In genomic region chr7:96168921-96169320, GRCm38 (mm10) we compare ENCODE assay signal across 10 mouse cellular contexts. TPM values are rescaled to one million over a fixed set of nuclear protein-coding genes. Genes with fewer than 3 reads are reported as not detected.
DNase-seq lines count a peak whose midpoint lies in the region; ATAC-seq and TF ChIP-seq lines count a peak whose summit lies in the region.
"Had no signal": no experiment of that assay in that cellular context is flagged by ENCODE, and none has a peak within 500 bp of the region (broad histone marks: within the 10 kb centered on the region; RNA-seq: fewer than 3 reads in every experiment).

No protein-coding gene starts in this region.

- H3K9ac ChIP-seq in embryonic facial prominence, embryonic 13.5 days = no peak overlapping the region
- H3K9ac ChIP-seq in hindbrain, postnatal 0 days (replicated peaks; ENCODE audit: low read length) = no peak overlapping the region

- WGBS in embryonic facial prominence, embryonic 13.5 days = 33% methylated on average over 3 of the region's 3 CpGs
- 25% methylated on average over 3 of the region's 3 CpGs for WGBS in hindbrain, postnatal 0 days

- no peak overlapping the region for H3K4me2 ChIP-seq in embryonic facial prominence, embryonic 13.5 days
- no peak overlapping the region for H3K4me2 ChIP-seq in hindbrain, postnatal 0 days (ENCODE audit: low read depth, low read length)

- peaks cover 11% of the 10 kb centered on the region for H3K9me3 ChIP-seq in E14TG2a.4 (ENCODE audit: low read length)
- H3K9me3 ChIP-seq in embryonic facial prominence, embryonic 13.5 days = no peaks in the 10 kb centered on the region
- no peaks in the 10 kb centered on the region for H3K9me3 ChIP-seq in hindbrain, postnatal 0 days (ENCODE audit: low read length)

- peak; percentile 47 to 63 for DNase-seq in cerebellum, postnatal 14 days
- no peak for DNase-seq in cerebellum, adult 9-11 months
- peak; percentile 77 for DNase-seq in hindbrain, postnatal 0 days (ENCODE audit: low spot score)
- no peak for DNase-seq in thymus, postnatal 25 days
- no peak for DNase-seq in c-Kit-positive CD71-positive TER-119-positive erythroid progenitor cells, embryonic 14.5 days (ENCODE audit: low spot score)
- no peak for DNase-seq in spleen, adult 18-20 months
- DNase-seq: lung, postnatal 4 days; right cerebral cortex, postnatal 25 days had no signal

- no peaks in the 10 kb centered on the region for H3K36me3 ChIP-seq in E14TG2a.4 (ENCODE audit: insufficient read depth, low read length)
- no peaks in the 10 kb centered on the region for H3K36me3 ChIP-seq in embryonic facial prominence, embryonic 13.5 days
- H3K36me3 ChIP-seq in hindbrain, postnatal 0 days (ENCODE audit: insufficient read depth, low read length) = no peaks in the 10 kb centered on the region

- H3K27ac ChIP-seq in embryonic facial prominence, embryonic 13.5 days = no peak overlapping the region
- no peak overlapping the region for H3K27ac ChIP-seq in hindbrain, postnatal 0 days

- H3K4me1 ChIP-seq in E14TG2a.4 (replicated peaks; ENCODE audit: low read depth, low read length) = peaks cover 50% of the 10 kb centered on the region
- H3K4me1 ChIP-seq in embryonic facial prominence, embryonic 13.5 days = peaks cover 19% of the 10 kb centered on the region
- no peaks in the 10 kb centered on the region for H3K4me1 ChIP-seq in hindbrain, postnatal 0 days (ENCODE audit: insufficient read depth, low read length)

- no peak for TF ChIP-seq CTCF in E14TG2a.4 (conservative IDR thresholded peaks at IDR 0.05; ENCODE audit: low read length)
- TF ChIP-seq CTCF in hindbrain, postnatal 0 days (IDR thresholded peaks at IDR 0.05; ENCODE audit: low read depth) = no peak

- H3K27me3 ChIP-seq in E14TG2a.4 (ENCODE audit: insufficient read depth, low read length) = peaks cover 24% of the 10 kb centered on the region
- no peaks in the 10 kb centered on the region for H3K27me3 ChIP-seq in embryonic facial prominence, embryonic 13.5 days
- H3K27me3 ChIP-seq in hindbrain, postnatal 0 days (ENCODE audit: insufficient read depth, low read length) = no peaks in the 10 kb centered on the region

- 0 out of 2 replicates have a peak, but pooled peaks have one; percentile 40 for ATAC-seq in embryonic facial prominence, embryonic 13.5 days (ENCODE audit: insufficient number of reproducible peaks, insufficient read depth, low FRiP score, low TSS enrichment, low read depth)
- peak; percentile 92 for ATAC-seq in hindbrain, postnatal 0 days

- H3K4me3 ChIP-seq in E14TG2a.4 (replicated peaks; ENCODE audit: low read length) = peak overlapping the region; percentile 17; the same call in 1 of the 2 replicates
- H3K4me3 ChIP-seq in embryonic facial prominence, embryonic 13.5 days = no peak overlapping the region
- no peak overlapping the region for H3K4me3 ChIP-seq in hindbrain, postnatal 0 days (ENCODE audit: low read length)

RNA-seq across cellular contexts. Expression of gene Tenm4, which starts 2.1 kb away (rescaled TPM):
- 45.6 and 56.3 TPM in 2 replicates for polyA plus RNA-seq in embryonic facial prominence, embryonic 13.5 days (2015; fragmentation: Nextera tagmentation; extraction: Ambion mirVana)
- total RNA-seq in hindbrain, postnatal 0 days (2014; rRNA removed) = 49.7 and 49.8 TPM in 2 replicates
- polyA plus RNA-seq in hindbrain, postnatal 0 days (2015; fragmentation: Nextera tagmentation; extraction: Ambion mirVana) = 24.1 and 24.7 TPM in 2 replicates

Comparison
In these comparisons a context has a peak if more than half of its experiments do, and no peak if none do; other contexts are left out.
1. DNase-seq: peak in cerebellum, postnatal 14 days (2 of 2) and hindbrain, postnatal 0 days (single experiment); none in cerebellum, adult 9-11 months (single experiment), thymus, postnatal 25 days (single experiment), c-Kit-positive CD71-positive TER-119-positive erythroid progenitor cells, embryonic 14.5 days (single experiment) and spleen, adult 18-20 months (0 of 2).